Mouse (Mus musculus) midbrain, embryonic 16.5 days (tissue): Measurements from ENCODE around the gene Il15ra. TPM values are rescaled to one million over a fixed set of nuclear protein-coding genes. Genes with fewer than 3 reads are reported as not detected.

Source experiments
- ATAC-seq: fragments of 200-750 bp; cut with Nextera tagmentation; 2 replicates; pipeline ENCODE4 v1.8.0; 2017; ENCODE audit warnings: moderate TSS enrichment
- H3K27ac ChIP-seq: fragments of 300-500 bp; sonication (generic); 2 replicates; pipeline ENCODE4 v1.5.1; 2014; ENCODE audit warnings: mild to moderate bottlenecking, low read length, mixed read lengths
- H3K27me3 ChIP-seq: fragments of 300-500 bp; sonication (generic); 2 replicates; pipeline ENCODE4 v1.6.1; 2014; ENCODE audit warnings: low read depth, low read length, mixed read lengths; ENCODE audit not compliant: control insufficient read depth, insufficient read depth
- H3K36me3 ChIP-seq: fragments of 300-500 bp; sonication (generic); 2 replicates; pipeline ENCODE4 v1.6.1; 2014; ENCODE audit warnings: mild to moderate bottlenecking, low read length, moderate library complexity, mixed read lengths; ENCODE audit not compliant: control insufficient read depth, insufficient read depth
- H3K4me1 ChIP-seq: fragments of 300-500 bp; sonication (generic); 2 replicates; pipeline ENCODE4 v1.6.1; 2014; ENCODE audit warnings: mild to moderate bottlenecking, low read length, mixed read lengths; ENCODE audit not compliant: control insufficient read depth, insufficient read depth
- H3K4me2 ChIP-seq: fragments of 300-500 bp; sonication (generic); 2 replicates; pipeline ENCODE4 v1.6.1; 2014; ENCODE audit warnings: mild to moderate bottlenecking, low read length, mixed read lengths
- H3K4me3 ChIP-seq: fragments of 300-500 bp; sonication (generic); 2 replicates; pipeline ENCODE4 v1.5.1; 2014; ENCODE audit warnings: low read depth, mild to moderate bottlenecking, low read length, moderate library complexity, mixed read lengths
- H3K9ac ChIP-seq: fragments of 300-500 bp; sonication (generic); 2 replicates; pipeline ENCODE4 v1.6.1; 2014; ENCODE audit warnings: low read depth, low read length, mixed read lengths
- H3K9me3 ChIP-seq: fragments of 300-500 bp; sonication (generic); replicated peaks from 2 replicates; pipeline ENCODE4 v1.6.1; 2014; ENCODE audit warnings: mild to moderate bottlenecking, low read length, mixed read lengths; ENCODE audit not compliant: control insufficient read depth, poor library complexity, severe bottlenecking
- WGBS: fragments of 180-500 bp; shearing (Covaris S2); extraction: QIAGEN DNeasy Blood & Tissue Kit; methylation state at CpG from one replicate; pipeline ENCODE4 v1.1.7; 2014; 5-methylcytosine and 5-hydroxymethylcytosine counted together
- polyA plus RNA-seq: library from polyadenylated mRNA; unstranded; fragments of >200 nt; fragmentation: Nextera tagmentation; extraction: Ambion mirVana; gene quantifications from 2 replicates; pipeline ENCODE4 v1.2.1, GENCODE M21; 2015

Gene Il15ra
- polyA plus RNA-seq, 1 experiment from 2014 or later = 1.6 TPM

DNA sequence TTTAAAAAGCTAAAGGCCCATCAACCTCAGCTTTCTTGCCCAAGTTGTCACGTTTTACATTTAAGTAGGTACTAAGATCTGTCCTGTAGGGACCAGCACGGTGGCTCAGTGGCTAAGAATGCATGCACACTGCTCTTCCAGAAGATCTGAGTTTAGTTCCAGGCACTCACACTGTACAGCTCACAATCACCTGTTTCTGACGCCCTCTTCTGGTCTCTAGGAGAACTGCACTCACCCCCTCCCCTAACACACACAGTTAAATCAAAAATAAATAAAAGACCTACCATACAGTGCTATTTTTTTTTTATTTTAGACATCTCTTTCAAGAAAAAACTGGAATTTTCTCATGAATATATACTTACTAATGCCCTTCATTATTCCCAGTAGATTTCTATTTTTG, 32.9 kb upstream of the Il15ra start:
- H3K27me3 ChIP-seq = no peaks in the 10 kb centered on the region
- no peak overlapping the region for H3K4me3 ChIP-seq
- H3K36me3 ChIP-seq = no peaks in the 10 kb centered on the region
- 0 out of 2 replicates have a peak, but pooled peaks cover 2% of the 10 kb centered on the region for H3K9me3 ChIP-seq
- H3K4me2 ChIP-seq = no peak overlapping the region
- WGBS = 23% methylated on average over 3 of the region's 3 CpGs
- no peaks in the 10 kb centered on the region for H3K4me1 ChIP-seq
- no peak overlapping the region for H3K27ac ChIP-seq
- no peak overlapping the region for H3K9ac ChIP-seq
- ATAC-seq = no peak

DNA sequence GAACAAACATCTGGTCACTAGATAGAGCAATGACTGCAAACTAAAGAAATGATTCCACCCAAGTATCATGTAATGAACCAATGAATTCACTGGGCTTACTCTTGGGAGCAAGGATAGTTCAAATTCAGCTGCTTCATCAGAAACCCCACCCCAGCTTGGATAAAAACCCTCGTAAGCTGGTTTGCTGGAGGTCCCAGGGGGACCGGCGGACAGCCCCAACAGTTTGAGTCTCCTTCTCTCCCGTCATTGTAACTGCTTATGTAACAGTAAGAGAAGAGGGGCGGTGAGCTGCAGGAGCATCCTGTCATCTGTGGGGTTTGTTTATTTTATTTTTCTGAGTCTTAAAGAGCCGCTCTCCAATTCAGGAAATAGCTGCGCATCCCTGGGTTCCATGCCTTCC, 25.5 kb upstream of the Il15ra start:
- Histone ChIP-seq H3K4me3 (no peak overlapping the region), H3K36me3 (no peaks in the 10 kb centered on the region), H3K9ac (no peak overlapping the region), H3K4me1 (no peaks in the 10 kb centered on the region), H3K27me3 (no peaks in the 10 kb centered on the region), H3K4me2 (no peak overlapping the region), H3K27ac (no peak overlapping the region), H3K9me3 (no peaks in the 10 kb centered on the region)
- 81% methylated on average over 7 of the region's 7 CpGs for WGBS
- no peak for ATAC-seq

DNA sequence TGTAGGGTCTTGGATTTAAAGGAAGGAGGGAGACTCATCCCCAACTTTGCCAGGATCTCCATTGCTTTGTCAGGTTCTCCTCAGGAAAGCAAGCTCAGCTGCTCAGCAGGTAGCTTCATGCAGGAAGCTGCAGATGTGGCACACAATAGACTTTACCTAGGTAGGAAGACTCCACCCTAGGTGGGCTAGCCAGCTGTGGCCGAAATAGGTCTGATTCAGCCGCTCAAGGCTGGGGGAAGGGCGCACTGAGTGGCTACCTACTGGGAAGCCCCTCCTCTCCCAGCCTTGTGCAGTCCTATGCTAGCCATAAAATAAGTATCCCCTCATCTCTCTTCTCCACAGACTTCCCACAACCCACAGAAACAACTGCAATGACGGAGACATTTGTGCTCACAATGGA, 22.4 kb upstream of the Il15ra start:
- Histone ChIP-seq H3K4me2 (no peak overlapping the region), H3K27me3 (no peaks in the 10 kb centered on the region), H3K36me3 (no peaks in the 10 kb centered on the region), H3K4me1 (no peaks in the 10 kb centered on the region), H3K9ac (no peak overlapping the region), H3K9me3 (no peaks in the 10 kb centered on the region), H3K4me3 (no peak overlapping the region), H3K27ac (no peak overlapping the region)
- no peak for ATAC-seq
- 60% methylated on average over 4 of the region's 4 CpGs for WGBS

DNA sequence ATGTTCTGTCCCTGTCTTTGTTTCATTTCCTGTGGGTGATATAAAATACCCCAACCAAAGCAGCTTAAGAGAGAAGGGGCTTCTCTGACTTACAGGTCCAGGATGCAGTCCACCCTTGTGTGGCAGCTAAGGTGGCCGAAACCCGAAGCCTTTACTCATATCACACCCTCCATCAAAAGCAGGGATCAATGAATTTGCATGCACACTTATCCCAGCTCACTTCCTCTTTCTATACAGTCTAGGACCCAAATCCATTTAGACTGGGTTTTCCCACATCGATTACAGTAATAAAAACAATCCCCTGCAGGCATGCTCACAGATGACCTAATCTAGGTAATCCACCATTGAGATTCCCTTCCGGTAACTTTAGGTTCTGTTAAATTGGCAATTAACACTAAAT, 18.6 kb upstream of the Il15ra start:
- H3K9me3 ChIP-seq = no peaks in the 10 kb centered on the region
- no peak for ATAC-seq
- no peak overlapping the region for H3K4me3 ChIP-seq
- H3K4me1 ChIP-seq = no peaks in the 10 kb centered on the region
- H3K27me3 ChIP-seq = no peaks in the 10 kb centered on the region
- no peak overlapping the region for H3K4me2 ChIP-seq
- WGBS = 81% methylated on average over 4 of the region's 4 CpGs
- H3K27ac ChIP-seq = no peak overlapping the region
- no peak overlapping the region for H3K9ac ChIP-seq
- H3K36me3 ChIP-seq = no peaks in the 10 kb centered on the region

DNA sequence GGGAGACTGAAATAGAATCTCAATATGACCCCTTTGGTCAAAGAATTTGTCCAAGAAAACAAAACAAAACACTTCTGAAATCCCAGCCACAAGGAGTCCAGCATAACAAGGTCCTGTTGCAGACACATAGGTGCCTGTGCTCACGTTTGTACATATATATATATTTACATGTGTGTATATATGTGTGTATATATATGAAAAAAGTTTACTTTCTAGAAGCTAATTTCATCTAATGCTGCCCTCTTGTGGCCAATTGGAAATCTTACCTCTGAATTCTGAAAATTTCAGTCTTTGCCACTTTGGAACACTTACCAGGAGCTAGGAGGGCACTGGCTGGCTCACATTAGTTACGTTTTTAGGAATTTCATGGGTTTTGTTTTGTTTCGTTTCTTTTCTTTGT, 17.7 kb upstream of the Il15ra start:
- Histone ChIP-seq H3K4me3 (no peak overlapping the region), H3K27me3 (no peaks in the 10 kb centered on the region), H3K9ac (no peak overlapping the region), H3K9me3 (no peaks in the 10 kb centered on the region), H3K36me3 (no peaks in the 10 kb centered on the region), H3K4me1 (no peaks in the 10 kb centered on the region), H3K4me2 (no peak overlapping the region), H3K27ac (no peak overlapping the region)
- no peak for ATAC-seq
- 19% methylated on average over 3 of the region's 3 CpGs for WGBS

DNA sequence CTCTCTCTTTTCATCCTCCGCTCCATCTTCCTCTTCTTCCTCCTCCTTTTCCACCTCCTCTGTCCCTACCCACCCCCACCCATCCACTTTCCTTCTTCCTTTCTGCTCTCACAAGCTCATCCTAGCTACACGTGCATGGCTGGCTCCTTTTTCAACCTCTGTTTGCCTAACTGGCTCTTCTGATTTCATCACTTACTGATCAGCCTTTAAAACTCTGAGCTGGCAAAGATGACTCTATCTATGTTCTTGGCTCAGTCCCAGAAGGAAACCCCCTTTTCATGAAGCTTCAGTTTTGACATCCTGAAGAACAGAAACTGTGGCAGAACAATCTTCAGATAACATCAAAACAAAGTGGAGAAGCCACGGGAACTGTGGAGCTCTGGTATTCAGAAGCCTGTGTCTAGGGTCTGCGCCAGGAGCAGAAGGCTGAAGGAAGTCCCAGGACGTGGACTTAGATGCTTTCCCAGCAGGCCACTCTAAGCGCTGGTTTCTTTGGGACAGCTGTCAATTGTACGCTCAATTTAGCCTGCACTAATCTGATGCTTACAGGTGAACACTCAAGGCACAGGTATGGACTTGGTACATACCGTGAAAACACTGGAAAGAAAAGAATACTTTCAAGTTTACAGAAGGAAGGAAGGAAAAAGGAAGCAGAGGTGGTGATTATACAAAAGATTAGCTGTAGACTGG, 14.7 kb upstream of the Il15ra start:
- H3K27ac ChIP-seq = no peak overlapping the region
- H3K4me1 ChIP-seq = no peaks in the 10 kb centered on the region
- no peak overlapping the region for H3K4me2 ChIP-seq
- no peaks in the 10 kb centered on the region for H3K36me3 ChIP-seq
- H3K9ac ChIP-seq = no peak overlapping the region
- ATAC-seq = no peak
- no peak overlapping the region for H3K4me3 ChIP-seq
- no peaks in the 10 kb centered on the region for H3K27me3 ChIP-seq
- WGBS = 70% methylated on average over 8 of the region's 8 CpGs
- H3K9me3 ChIP-seq = no peaks in the 10 kb centered on the region

DNA sequence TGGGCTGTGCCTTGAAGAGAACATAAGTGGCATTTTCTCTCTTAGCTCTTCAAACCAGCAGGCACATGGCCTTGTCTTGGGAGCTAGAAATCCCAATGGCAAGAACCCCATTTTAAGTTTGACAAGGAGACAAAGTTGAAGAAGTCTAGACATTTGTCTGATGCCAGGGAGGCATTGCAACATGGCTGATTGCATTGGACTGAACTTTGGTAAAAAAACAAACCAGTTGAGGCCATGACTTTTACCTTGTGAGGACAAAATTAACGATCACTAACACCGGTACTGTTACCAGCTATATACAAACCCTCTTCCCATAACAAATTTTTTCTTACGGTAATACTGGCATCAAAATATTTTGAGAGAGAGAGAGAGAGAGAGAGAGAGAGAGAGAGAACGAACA, 11.7 kb upstream of the Il15ra start:
- Histone ChIP-seq H3K9me3 (no peaks in the 10 kb centered on the region), H3K27ac (no peak overlapping the region), H3K27me3 (no peaks in the 10 kb centered on the region), H3K4me3 (no peak overlapping the region), H3K4me1 (no peaks in the 10 kb centered on the region), H3K9ac (no peak overlapping the region), H3K4me2 (no peak overlapping the region), H3K36me3 (no peaks in the 10 kb centered on the region)
- WGBS = 89% methylated on average over 4 of the region's 4 CpGs
- ATAC-seq = no peak

DNA sequence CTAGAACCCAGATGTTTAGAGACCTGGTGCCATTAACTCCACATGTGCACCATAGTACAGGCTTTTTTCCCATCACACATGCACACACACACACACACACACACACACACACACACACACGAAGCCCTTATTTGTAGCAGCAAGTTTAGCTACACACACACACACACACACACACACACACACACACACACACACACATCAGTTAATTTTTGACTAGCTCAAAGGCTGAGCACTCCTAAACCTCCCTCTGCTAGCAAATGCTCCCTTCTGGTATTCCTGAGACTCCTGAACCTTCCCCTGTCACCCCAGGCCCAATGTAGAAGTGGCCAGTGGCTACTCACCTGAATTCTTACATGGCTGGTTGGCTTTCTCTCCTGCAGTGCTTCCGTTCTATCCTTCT, 11.0 kb upstream of the Il15ra start:
- Histone ChIP-seq H3K27ac (no peak overlapping the region), H3K4me3 (no peak overlapping the region), H3K36me3 (no peaks in the 10 kb centered on the region), H3K27me3 (no peaks in the 10 kb centered on the region), H3K4me1 (no peaks in the 10 kb centered on the region), H3K9ac (no peak overlapping the region), H3K4me2 (no peak overlapping the region), H3K9me3 (no peaks in the 10 kb centered on the region)
- WGBS = 72% methylated on average over 2 of the region's 2 CpGs
- ATAC-seq = no peak

DNA sequence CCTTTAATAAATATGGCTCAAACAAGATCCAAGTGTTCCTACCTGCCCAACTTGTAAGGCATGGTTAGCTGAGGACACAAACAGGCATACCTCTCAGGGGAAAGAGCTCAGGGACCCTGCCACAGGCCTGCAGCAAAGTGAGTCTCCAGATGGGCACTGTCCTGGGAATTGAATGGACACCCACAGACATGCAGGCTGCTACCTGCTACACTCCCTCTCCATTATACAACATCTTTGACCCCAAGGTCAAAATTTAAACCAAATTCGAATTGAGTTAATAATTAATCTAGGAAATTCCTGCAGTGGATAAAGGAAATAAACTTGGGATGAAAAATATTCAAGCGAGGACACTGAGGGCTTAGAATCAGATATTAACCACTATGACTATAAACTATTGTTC, 9.2 kb upstream of the Il15ra start:
- no peaks in the 10 kb centered on the region for H3K36me3 ChIP-seq
- WGBS = 73% methylated on average over 2 of the region's 2 CpGs
- H3K27ac ChIP-seq = no peak overlapping the region
- no peaks in the 10 kb centered on the region for H3K4me1 ChIP-seq
- ATAC-seq = no peak
- no peaks in the 10 kb centered on the region for H3K27me3 ChIP-seq
- no peak overlapping the region for H3K9ac ChIP-seq
- no peaks in the 10 kb centered on the region for H3K9me3 ChIP-seq
- H3K4me2 ChIP-seq = no peak overlapping the region
- no peak overlapping the region for H3K4me3 ChIP-seq
